Mouse (Mus musculus): Measurements from ENCODE around the gene Cd96. TPM values are rescaled to one million over a fixed set of nuclear protein-coding genes. Genes with fewer than 3 reads are reported as not detected.

Cd96 gene
- total RNA-seq, 2 experiments from 2014 or later = 0.24 TPM; not detected in 1

- intact Hi-C loops (cut with DNase I) = no loop called here
- no peak for DNase-seq
These were observed 56.8 kb downstream of the Cd96 start for GRCm38 (mm10) chr16:46063278-46063677.

- no peak for DNase-seq
- intact Hi-C loops (cut with DNase I) = no loop called here
These were observed 73.1 kb downstream of the Cd96 start for GRCm38 (mm10) chr16:46046906-46047305.

- DNase-seq = no peak
- intact Hi-C loops (cut with DNase I) = no loop called here
These were observed 83.8 kb downstream of the Cd96 start for GRCm38 (mm10) chr16:46036261-46036660.

- intact Hi-C loops (cut with DNase I) = no loop called here
- no peak for DNase-seq
These were observed 86.2 kb downstream of the Cd96 start for GRCm38 (mm10) chr16:46033896-46034295.

- intact Hi-C loops (cut with DNase I) = loop anchor here (1.0 to 5.0 kb wide), 3 partner anchors 30 to 338 kb away; no protein-coding TSS in a partner anchor
- no peak for DNase-seq
These were observed 97.0 kb downstream of the Cd96 start for GRCm38 (mm10) chr16:46022958-46023491.

GRCm38 (mm10) chr16:46022189-46022928 is 97.7 kb downstream of the Cd96 start:
- DNase-seq = peak; percentile 43 to 64
- intact Hi-C loops (cut with DNase I) = loop anchor here (1.0 to 5.0 kb wide), 3 partner anchors 30 to 337 kb away; no protein-coding TSS in a partner anchor

- intact Hi-C loops (cut with DNase I) = loop anchor here (1.0 to 5.0 kb wide), 2 partner anchors 47 to 264 kb away; no protein-coding TSS in a partner anchor
- DNase-seq = no peak
These were observed 98.7 kb downstream of the Cd96 start for GRCm38 (mm10) chr16:46021302-46021701.

GRCm38 (mm10) chr16:46020396-46020795 is 99.7 kb downstream of the Cd96 start:
- no peak for DNase-seq
- intact Hi-C loops (cut with DNase I) = loop anchor here (5.0 kb wide), 1 partner anchor 263 kb away; no protein-coding TSS in a partner anchor

- intact Hi-C loops (cut with DNase I) = loop anchor here (5.0 kb wide), 1 partner anchor 262 kb away; no protein-coding TSS in a partner anchor
- no peak for DNase-seq
These were observed 100.3 kb downstream of the Cd96 start for GRCm38 (mm10) chr16:46019799-46020198.

GRCm38 (mm10) chr16:46019359-46019758 is 100.7 kb downstream of the Cd96 start:
- intact Hi-C loops (cut with DNase I) = no loop called here
- no peak for DNase-seq

GRCm38 (mm10) chr16:46011696-46012095 is 108.4 kb downstream of the Cd96 start:
- intact Hi-C loops (cut with DNase I) = loop anchor here (5.0 kb wide), 1 partner anchor 169 kb away; no protein-coding TSS in a partner anchor
- no peak for DNase-seq

GRCm38 (mm10) chr16:46010906-46011220 is 109.2 kb downstream of the Cd96 start:
- no peak for DNase-seq
- intact Hi-C loops (cut with DNase I) = loop anchor here (5.0 kb wide), 1 partner anchor 169 kb away; no protein-coding TSS in a partner anchor

GRCm38 (mm10) chr16:46010153-46010905 is 109.7 kb downstream of the Cd96 start, which contains the start of gene Plcxd2:
Gene Plcxd2 (minus strand): TSS chr16:46010218.
- DNase-seq = peak; percentile 93 to 94
- intact Hi-C loops (cut with DNase I) = loop anchor here (5.0 kb wide), 1 partner anchor 168 kb away; no protein-coding TSS in a partner anchor

GRCm38 (mm10) chr16:46009717-46010116 is 110.3 kb downstream of the Cd96 start:
- DNase-seq = no peak
- intact Hi-C loops (cut with DNase I) = loop anchor here (5.0 kb wide), 1 partner anchor 167 kb away; no protein-coding TSS in a partner anchor

- intact Hi-C loops (cut with DNase I) = no loop called here
- no peak for DNase-seq
These were observed 111.3 kb downstream of the Cd96 start for GRCm38 (mm10) chr16:46008766-46009165.

GRCm38 (mm10) chr16:46008036-46008605 is 111.9 kb downstream of the Cd96 start:
- no peak for DNase-seq
- intact Hi-C loops (cut with DNase I) = no loop called here

- DNase-seq = no peak
- intact Hi-C loops (cut with DNase I) = no loop called here
These were observed 113.8 kb downstream of the Cd96 start for GRCm38 (mm10) chr16:46006261-46006660.

GRCm38 (mm10) chr16:46001550-46002166 is 118.4 kb downstream of the Cd96 start:
- intact Hi-C loops (cut with DNase I) = no loop called here
- DNase-seq = no peak

- no peak for DNase-seq
- intact Hi-C loops (cut with DNase I) = no loop called here
These were observed 119.1 kb downstream of the Cd96 start for GRCm38 (mm10) chr16:46000976-46001375.

Measured in heart, postnatal 14 days (tissue).